Comparison of ENCODE assay signal across 22 mouse cellular contexts in the genomic region with DNA sequence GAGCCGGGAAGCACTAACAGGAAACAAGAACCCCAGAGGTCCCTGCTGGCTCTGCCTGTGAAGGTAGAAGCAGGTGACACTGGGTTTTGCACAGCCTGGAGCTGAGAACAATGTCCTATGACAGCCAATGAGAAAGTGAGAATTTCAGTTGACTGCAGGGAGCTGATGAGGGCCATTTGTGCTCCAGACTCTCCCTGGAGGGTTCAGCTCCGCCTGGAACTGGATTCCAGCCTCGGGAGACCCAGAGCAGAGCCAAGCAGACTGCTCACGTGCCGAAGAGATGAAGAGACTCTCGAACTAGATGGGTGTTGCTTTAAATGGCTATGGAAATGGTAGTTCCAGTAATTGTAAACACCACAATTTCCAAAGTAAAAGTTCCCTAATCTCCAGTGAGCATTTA.
DNase-seq lines count a peak whose midpoint lies in the region; ATAC-seq and TF ChIP-seq lines count a peak whose summit lies in the region.
"Had no signal": no experiment of that assay in that cellular context is flagged by ENCODE, and none has a peak within 500 bp of the region (broad histone marks: within the 10 kb centered on the region; RNA-seq: fewer than 3 reads in every experiment).

No protein-coding gene starts in this region.

- no peaks in the 10 kb centered on the region for H3K27me3 ChIP-seq in intestine, postnatal 0 days (replicated peaks; ENCODE audit: control insufficient read depth, insufficient read depth, low read length)
- H3K27me3 ChIP-seq: CH12.LX; embryonic facial prominence, embryonic 12.5 days; forebrain, embryonic 13.5 days; hindbrain, embryonic 15.5 days had no signal

- 66% methylated on average over 6 of the region's 6 CpGs for WGBS in intestine, postnatal 0 days

- ATAC-seq in intestine, postnatal 0 days = no peak
- ATAC-seq: forebrain, embryonic 13.5 days; forebrain, postnatal 0 days; intestine, embryonic 16.5 days had no signal

- no peak overlapping the region for H3K9ac ChIP-seq in intestine, postnatal 0 days (ENCODE audit: low read depth, low read length)
- H3K9ac ChIP-seq: embryonic facial prominence, embryonic 12.5 days; forebrain, embryonic 13.5 days; forebrain, postnatal 0 days; hindbrain, embryonic 15.5 days had no signal

- DNase-seq in adrenal gland, postnatal 25 days = peak; percentile 11
- DNase-seq in adrenal gland, adult 8-10 months = no peak
- DNase-seq in heart, postnatal 10 days = peak; percentile 5 to 16
- no peak for DNase-seq in heart, adult 9 months (ENCODE audit: low spot score in 2 of 2)
- peak; percentile 81 for DNase-seq in ES-CJ7 (ENCODE audit: low read depth, low spot score)
- peak; percentile 89 for DNase-seq in ZHBTc4 (ENCODE audit: low read depth, low spot score)
- DNase-seq: cerebellum, adult 11 months; cerebellum, adult 8-10 months; cerebellum, postnatal 14 days; embryo, embryonic 11 days; forebrain, postnatal 0 days; gastrocnemius, postnatal 36 days; heart, adult 11 months; heart, postnatal 36 days; kidney, adult 8-10 months had no signal

- TF ChIP-seq CTCF in intestine, postnatal 0 days (IDR thresholded peaks at IDR 0.05; ENCODE audit: low read depth) = no peak

- H3K36me3 ChIP-seq in intestine, postnatal 0 days (ENCODE audit: control insufficient read depth, insufficient read depth) = no peaks in the 10 kb centered on the region
- H3K36me3 ChIP-seq: embryonic facial prominence, embryonic 12.5 days; hindbrain, embryonic 15.5 days had no signal

- no peak overlapping the region for H3K27ac ChIP-seq in intestine, postnatal 0 days (ENCODE audit: low read depth, low read length)
- H3K27ac ChIP-seq: embryonic facial prominence, embryonic 12.5 days; forebrain, embryonic 13.5 days; hindbrain, embryonic 15.5 days had no signal

- no peak overlapping the region for H3K4me3 ChIP-seq in intestine, postnatal 0 days (ENCODE audit: low read depth, low read length)
- H3K4me3 ChIP-seq: embryonic facial prominence, embryonic 12.5 days; forebrain, embryonic 13.5 days; hindbrain, embryonic 15.5 days had no signal

- no peaks in the 10 kb centered on the region for H3K9me3 ChIP-seq in intestine, postnatal 0 days (ENCODE audit: control insufficient read depth)
- H3K9me3 ChIP-seq: embryonic facial prominence, embryonic 12.5 days; forebrain, embryonic 13.5 days; hindbrain, embryonic 15.5 days had no signal

- no peaks in the 10 kb centered on the region for H3K4me1 ChIP-seq in intestine, postnatal 0 days (replicated peaks; ENCODE audit: control insufficient read depth, insufficient read depth, low read length)
- H3K4me1 ChIP-seq: embryonic facial prominence, embryonic 12.5 days; forebrain, embryonic 13.5 days; hindbrain, embryonic 15.5 days had no signal

- intact Hi-C loops in heart, postnatal 10 days (cut with DNase I) = no loop called here

- H3K4me2 ChIP-seq in intestine, postnatal 0 days (replicated peaks; ENCODE audit: low read depth) = no peak overlapping the region
- H3K4me2 ChIP-seq: embryonic facial prominence, embryonic 12.5 days; forebrain, embryonic 13.5 days; heart, embryonic 11.5 days; hindbrain, embryonic 15.5 days had no signal

Comparison
In these comparisons a context has a peak if more than half of its experiments do, and no peak if none do; other contexts are left out.
1. DNase-seq: peak in adrenal gland, postnatal 25 days (single experiment), heart, postnatal 10 days (2 of 2), ES-CJ7 (single experiment) and ZHBTc4 (single experiment); none in adrenal gland, adult 8-10 months (single experiment) and heart, adult 9 months (0 of 2).